Mouse (Mus musculus): ENCODE measurements around the gene C1rb. TPM values are rescaled to one million over a fixed set of nuclear protein-coding genes. Genes with fewer than 3 reads are reported as not detected.
"Not testable (repeated sequence)": the region's sequence is repeated elsewhere in the genome, so short reads cannot be mapped to it uniquely, and the experiment has no call there.

C1rb gene
- polyA plus RNA-seq, 1 experiment from 2014 or later: not detected

GRCm38 (mm10) chr6:124625612-124626011 lies 55.5 kb downstream of the C1rb start:
- WGBS: 83% methylated on average over 13 of the region's 13 CpGs
- no peak for ATAC-seq (ENCODE audit: low FRiP score, low read depth)
- Histone ChIP-seq H3K4me1 (no peaks in the 10 kb centered on the region), H3K9ac (no peak overlapping the region), H3K4me2 (replicated peaks) (no peak overlapping the region), H3K27me3 (no peaks in the 10 kb centered on the region), H3K4me3 (no peak overlapping the region), H3K36me3 (no peaks in the 10 kb centered on the region), H3K27ac (no peak overlapping the region), H3K9me3 (no peaks in the 10 kb centered on the region)

GRCm38 (mm10) chr6:124626184-124626583 lies 56.1 kb downstream of the C1rb start:
- not testable (repeated sequence) for H3K4me1 ChIP-seq; H3K4me3 ChIP-seq; H3K27ac ChIP-seq; H3K9me3 ChIP-seq; H3K9ac ChIP-seq; ATAC-seq (ENCODE audit: low FRiP score, low read depth); H3K27me3 ChIP-seq; H3K36me3 ChIP-seq; H3K4me2 ChIP-seq (replicated peaks)
- WGBS: 37% methylated on average over 1 of the region's 1 CpGs

- no peak for ATAC-seq (ENCODE audit: low FRiP score, low read depth)
- Histone ChIP-seq H3K27me3 (no peaks in the 10 kb centered on the region), H3K36me3 (no peaks in the 10 kb centered on the region), H3K9ac (no peak overlapping the region), H3K4me2 (replicated peaks) (no peak overlapping the region), H3K4me3 (no peak overlapping the region), H3K9me3 (no peaks in the 10 kb centered on the region), H3K4me1 (no peaks in the 10 kb centered on the region), H3K27ac (no peak overlapping the region)
- WGBS: 75% methylated on average over 4 of the region's 4 CpGs
Observed at GRCm38 (mm10) chr6:124630763-124631162, 60.7 kb downstream of the C1rb start.

Other genes starting within 250 kb of the C1rb start
- 50.4 and 54.5 TPM in 2 replicates for gene Pex5, start 155.2 kb upstream of the C1rb start, polyA plus RNA-seq (2015; fragmentation: Nextera tagmentation; extraction: Ambion mirVana)
- 12.8 and 12.9 TPM in 2 replicates for gene Clstn3, start 105.5 kb upstream of the C1rb start, polyA plus RNA-seq (2015; fragmentation: Nextera tagmentation; extraction: Ambion mirVana)
- gene C1rl, start 77.2 kb upstream of the C1rb start, polyA plus RNA-seq (2015; fragmentation: Nextera tagmentation; extraction: Ambion mirVana): 0.60 and 0.72 TPM in 2 replicates
- 0.80 and 1.3 TPM in 2 replicates for gene C1ra, start 57.9 kb upstream of the C1rb start, polyA plus RNA-seq (2015; fragmentation: Nextera tagmentation; extraction: Ambion mirVana)
- gene C1s1, start 27.9 kb upstream of the C1rb start, polyA plus RNA-seq (2015; fragmentation: Nextera tagmentation; extraction: Ambion mirVana): 1.8 and 1.9 TPM in 2 replicates
- 0.24 TPM in 1 of 2 replicates, not detected in the other for gene C1s2, start 65.8 kb downstream of the C1rb start, polyA plus RNA-seq (2015; fragmentation: Nextera tagmentation; extraction: Ambion mirVana)
- gene Lpcat3, start 92.7 kb downstream of the C1rb start, polyA plus RNA-seq (2015; fragmentation: Nextera tagmentation; extraction: Ambion mirVana): 56.4 and 57.0 TPM in 2 replicates
- gene Emg1, start 141.9 kb downstream of the C1rb start, polyA plus RNA-seq (2015; fragmentation: Nextera tagmentation; extraction: Ambion mirVana): 190 and 201 TPM in 2 replicates
- gene Phb2, start 142.0 kb downstream of the C1rb start, polyA plus RNA-seq (2015; fragmentation: Nextera tagmentation; extraction: Ambion mirVana): 324 and 325 TPM in 2 replicates
- gene Ptpn6, start 168.4 kb downstream of the C1rb start, polyA plus RNA-seq (2015; fragmentation: Nextera tagmentation; extraction: Ambion mirVana): 9.0 and 10.9 TPM in 2 replicates
- gene Grcc10, start 171.1 kb downstream of the C1rb start, polyA plus RNA-seq (2015; fragmentation: Nextera tagmentation; extraction: Ambion mirVana): 480 and 513 TPM in 2 replicates
- gene Gm45234, start 185.7 kb downstream of the C1rb start, polyA plus RNA-seq (2015; fragmentation: Nextera tagmentation; extraction: Ambion mirVana): 0.11 TPM in 1 of 2 replicates, not detected in the other
- 19.6 and 20.0 TPM in 2 replicates for gene Atn1, start 186.2 kb downstream of the C1rb start, polyA plus RNA-seq (2015; fragmentation: Nextera tagmentation; extraction: Ambion mirVana)
- gene Eno2, start 199.4 kb downstream of the C1rb start, polyA plus RNA-seq (2015; fragmentation: Nextera tagmentation; extraction: Ambion mirVana): 7.2 and 7.7 TPM in 2 replicates
- gene Lrrc23, start 209.4 kb downstream of the C1rb start, polyA plus RNA-seq (2015; fragmentation: Nextera tagmentation; extraction: Ambion mirVana): 0.59 and 0.86 TPM in 2 replicates
- 10.4 and 12.3 TPM in 2 replicates for gene Spsb2, start 238.4 kb downstream of the C1rb start, polyA plus RNA-seq (2015; fragmentation: Nextera tagmentation; extraction: Ambion mirVana)
- gene Tpi1, start 244.0 kb downstream of the C1rb start, polyA plus RNA-seq (2015; fragmentation: Nextera tagmentation; extraction: Ambion mirVana): 782 and 803 TPM in 2 replicates